Comparison of ENCODE assay signal across 12 mouse cellular contexts in genomic region chr2:160918930-160919215, GRCm38 (mm10). TPM values are rescaled to one million over a fixed set of nuclear protein-coding genes. Genes with fewer than 3 reads are reported as not detected.
"Had no signal": no experiment of that assay in that cellular context is flagged by ENCODE, and none has a peak within 500 bp of the region (broad histone marks: within the 10 kb centered on the region; RNA-seq: fewer than 3 reads in every experiment).

No protein-coding gene starts in this region.

- H3K27ac ChIP-seq: kidney, postnatal 0 days; limb, embryonic 13.5 days; liver, embryonic 14.5 days had no signal

- H3K36me3 ChIP-seq: limb, embryonic 13.5 days had no signal

- DNase-seq: kidney, adult 9 months; kidney, postnatal 36 days; layer of hippocampus, adult 9-11 months; layer of hippocampus, postnatal 36 days; lung, adult 18-20 months; right cerebral cortex, postnatal 25 days; thymus, postnatal 36 days had no signal

- H3K4me2 ChIP-seq: limb, embryonic 13.5 days had no signal

- H3K4me3 ChIP-seq: limb, embryonic 13.5 days had no signal

- H3K9ac ChIP-seq: limb, embryonic 13.5 days; liver, embryonic 14.5 days had no signal

RNA-seq across cellular contexts. Expression of gene Emilin3, which starts 6.7 kb away (rescaled TPM):
- total RNA-seq: liver, adult 2 months; megakaryocyte-erythroid progenitor cell, adult 5-6 weeks had no signal
- polyA plus RNA-seq: liver, adult 2 months had no signal

RNA-seq across cellular contexts. Expression of gene Lpin3, which starts 38.4 kb away (rescaled TPM):
- total RNA-seq: megakaryocyte-erythroid progenitor cell, adult 5-6 weeks had no signal
